Comparison of ENCODE assay signal across 30 mouse cellular contexts in genomic region chr12:80699144-80699531, GRCm38 (mm10). TPM values are rescaled to one million over a fixed set of nuclear protein-coding genes. Genes with fewer than 3 reads are reported as not detected.
DNase-seq lines count a peak whose midpoint lies in the region; ATAC-seq lines count a peak whose summit lies in the region.
"Had no signal": no experiment of that assay in that cellular context is flagged by ENCODE, and none has a peak within 500 bp of the region (broad histone marks: within the 10 kb centered on the region; RNA-seq: fewer than 3 reads in every experiment).

No protein-coding gene starts in this region.

- H3K9ac ChIP-seq in heart, embryonic 12.5 days = no peak overlapping the region
- H3K9ac ChIP-seq in liver, embryonic 13.5 days = peak overlapping the region; percentile 27; the same call in 1 of the 2 replicates
- H3K9ac ChIP-seq: heart, embryonic 15.5 days; intestine, embryonic 15.5 days; lung, embryonic 14.5 days; neural tube, embryonic 12.5 days had no signal

- H3K4me3 ChIP-seq in heart, embryonic 12.5 days = no peak overlapping the region
- H3K4me3 ChIP-seq in liver, embryonic 13.5 days (replicated peaks) = no peak overlapping the region
- H3K4me3 ChIP-seq: heart, embryonic 15.5 days; intestine, embryonic 15.5 days; myocyte; neural tube, embryonic 12.5 days had no signal

- H3K27me3 ChIP-seq in heart, embryonic 12.5 days (replicated peaks) = peaks cover 11% of the 10 kb centered on the region
- H3K27me3 ChIP-seq in liver, embryonic 13.5 days = peaks cover 15% of the 10 kb centered on the region
- H3K27me3 ChIP-seq: Patski had no signal

- no peak for DNase-seq in heart, adult 18-20 months
- DNase-seq in liver, embryonic 13.5 days = no peak
- no peak for DNase-seq in ovary, postnatal 14 days (ENCODE audit: low spot score)
- no peak for DNase-seq in retina, embryonic 14.5 days (ENCODE audit: low spot score)
- DNase-seq in cerebellum, adult 11 months = no peak
- DNase-seq: adrenal gland, postnatal 10 days; cerebellum, adult 8-10 months; cerebellum, postnatal 25 days; gastrocnemius, postnatal 10 days; kidney, adult 2 months; kidney, postnatal 14 days; lung, embryonic 14.5 days; lung, postnatal 14 days; retina, postnatal 1 day; right cerebral cortex, postnatal 14 days; thymus, adult 18-20 months; thymus, postnatal 25 days had no signal

- no peak overlapping the region for H3K27ac ChIP-seq in heart, embryonic 12.5 days (ENCODE audit: poor library complexity, severe bottlenecking)
- peak overlapping the region; percentile 87 for H3K27ac ChIP-seq in liver, embryonic 13.5 days
- H3K27ac ChIP-seq: heart, embryonic 15.5 days; intestine, embryonic 15.5 days; neural tube, embryonic 12.5 days had no signal

- no peaks in the 10 kb centered on the region for H3K36me3 ChIP-seq in heart, embryonic 12.5 days
- no peaks in the 10 kb centered on the region for H3K36me3 ChIP-seq in liver, embryonic 13.5 days
- H3K36me3 ChIP-seq: G1E; heart, embryonic 15.5 days; intestine, embryonic 15.5 days; neural tube, embryonic 12.5 days had no signal

- no peaks in the 10 kb centered on the region for H3K9me3 ChIP-seq in heart, embryonic 12.5 days (replicated peaks)
- H3K9me3 ChIP-seq in liver, embryonic 13.5 days (replicated peaks) = no peaks in the 10 kb centered on the region
- H3K9me3 ChIP-seq: G1E; heart, embryonic 15.5 days; intestine, embryonic 15.5 days; neural tube, embryonic 12.5 days had no signal

- 0 out of 2 replicates have a peak, but pooled peaks have one; percentile 18 for ATAC-seq in heart, embryonic 12.5 days (ENCODE audit: insufficient number of reproducible peaks, low FRiP score)
- peak; percentile 68 for ATAC-seq in erythroblast, adult 5-6 weeks (replicated peaks; ENCODE audit: low FRiP score, poor library complexity, severe bottlenecking)
- ATAC-seq in liver, embryonic 13.5 days (ENCODE audit: low read depth) = peak; percentile 86
- peak; percentile 61 for ATAC-seq in megakaryocyte progenitor cell, adult 5-6 weeks (replicated peaks; ENCODE audit: poor library complexity)
- ATAC-seq: forebrain, embryonic 16.5 days; hindbrain, embryonic 16.5 days; intestine, embryonic 15.5 days; Patski had no signal

- WGBS in heart, embryonic 12.5 days = 58% methylated on average over 2 of the region's 2 CpGs
- 40% methylated on average over 2 of the region's 2 CpGs for WGBS in liver, embryonic 13.5 days (ENCODE audit: insufficient replicate concordance)

- peaks cover 13% of the 10 kb centered on the region for H3K4me1 ChIP-seq in heart, embryonic 12.5 days (replicated peaks)
- H3K4me1 ChIP-seq in liver, embryonic 13.5 days (replicated peaks) = peaks cover 47% of the 10 kb centered on the region
- H3K4me1 ChIP-seq: intestine, embryonic 15.5 days; neural tube, embryonic 12.5 days had no signal

- H3K4me2 ChIP-seq in heart, embryonic 12.5 days = no peak overlapping the region
- peak overlapping the region; percentile 17; the same call in 1 of the 2 replicates for H3K4me2 ChIP-seq in liver, embryonic 13.5 days
- H3K4me2 ChIP-seq: heart, embryonic 15.5 days; intestine, embryonic 15.5 days; lung, embryonic 14.5 days; midbrain, embryonic 11.5 days; neural tube, embryonic 12.5 days had no signal

RNA-seq across cellular contexts. Expression of gene Plekhd1, which starts 6.7 kb away (rescaled TPM):
- 0.50 and 0.70 TPM in 2 replicates for polyA plus RNA-seq in heart, embryonic 12.5 days (2016; fragmentation: Nextera tagmentation; extraction: Ambion mirVana)
- total RNA-seq in heart, adult 18-20 months (2021) = under 1 TPM in 1 of 2 experiments, not detected in 1; 0.20 TPM
- total RNA-seq in erythroblast, adult 5-6 weeks (2015; ENCODE audit: low replicate concordance) = not detected in 2 replicates
- 0.77 TPM in 1 of 2 replicates, not detected in the other for total RNA-seq in erythroblast, adult 5-6 weeks (2017; ENCODE audit: low replicate concordance)
- 0.14 and 0.35 TPM in 2 replicates for polyA plus RNA-seq in liver, embryonic 13.5 days (2015; fragmentation: Nextera tagmentation; extraction: Ambion mirVana)
- total RNA-seq in megakaryocyte progenitor cell, adult 5-6 weeks (2015) = not detected in 2 replicates
- not detected in 2 replicates for total RNA-seq in megakaryocyte progenitor cell, adult 5-6 weeks (2017)
- total RNA-seq: heart, postnatal 25 days had no signal
- polyA plus RNA-seq: G1E, myocyte, Patski had no signal

RNA-seq across cellular contexts. Expression of gene Erh, which starts 55.0 kb away (rescaled TPM):
- polyA plus RNA-seq in heart, embryonic 12.5 days (2016; fragmentation: Nextera tagmentation; extraction: Ambion mirVana) = 155 and 173 TPM in 2 replicates
- total RNA-seq in heart, adult 18-20 months (2021) = 10 to 100 TPM; 25.2 to 26.9 TPM
- total RNA-seq in erythroblast, adult 5-6 weeks (2015; ENCODE audit: low replicate concordance) = 13.2 and 23.4 TPM in 2 replicates
- 5.6 and 17.7 TPM in 2 replicates for total RNA-seq in erythroblast, adult 5-6 weeks (2017; ENCODE audit: low replicate concordance)
- polyA plus RNA-seq in liver, embryonic 13.5 days (2015; fragmentation: Nextera tagmentation; extraction: Ambion mirVana) = 170 and 193 TPM in 2 replicates
- 117 TPM in 2 replicates for total RNA-seq in megakaryocyte progenitor cell, adult 5-6 weeks (2015)
- 96.3 and 127 TPM in 2 replicates for total RNA-seq in megakaryocyte progenitor cell, adult 5-6 weeks (2017)

RNA-seq across cellular contexts. Expression of gene Slc39a9, which starts 55.5 kb away (rescaled TPM):
- polyA plus RNA-seq in heart, embryonic 12.5 days (2016; fragmentation: Nextera tagmentation; extraction: Ambion mirVana) = 22.3 and 24.1 TPM in 2 replicates
- 10 to 100 TPM; 15.3 to 18.3 TPM for total RNA-seq in heart, adult 18-20 months (2021)
- 3.8 and 8.8 TPM in 2 replicates for total RNA-seq in erythroblast, adult 5-6 weeks (2015; ENCODE audit: low replicate concordance)
- 2.9 and 6.1 TPM in 2 replicates for total RNA-seq in erythroblast, adult 5-6 weeks (2017; ENCODE audit: low replicate concordance)
- 9.5 and 13.0 TPM in 2 replicates for polyA plus RNA-seq in liver, embryonic 13.5 days (2015; fragmentation: Nextera tagmentation; extraction: Ambion mirVana)
- 26.4 and 26.5 TPM in 2 replicates for total RNA-seq in megakaryocyte progenitor cell, adult 5-6 weeks (2015)
- 11.5 and 14.6 TPM in 2 replicates for total RNA-seq in megakaryocyte progenitor cell, adult 5-6 weeks (2017)

Comparison
In these comparisons a context has a peak if more than half of its experiments do, and no peak if none do; other contexts are left out.
1. ATAC-seq: peak in every context shown above with its lines; median percentile 86 in liver, embryonic 13.5 days; 68 in erythroblast, adult 5-6 weeks; 61 in megakaryocyte progenitor cell, adult 5-6 weeks; 18 in heart, embryonic 12.5 days.